Mouse (Mus musculus) lung, embryonic 15.5 days (tissue): ENCODE measurements at regions not wholly inside any gene's neighbourhood (a gene's known extent, or its start where the extent isn't known, plus 50 kb on each side); places are given as distances from the start of the nearest gene placed in this dataset.
A peak's percentile ranks its signal among the peaks of the same experiment; 100 is the strongest.

Experiments
- ATAC-seq: fragments of 200-750 bp; cut with Nextera tagmentation; 2 replicates; pipeline ENCODE4 v1.8.0; 2017; ENCODE audit warnings: moderate number of reproducible peaks, borderline replicate concordance; ENCODE audit not compliant: low FRiP score, low TSS enrichment; ENCODE audit errors: extremely low read depth
- H3K27ac ChIP-seq: fragments of 300-500 bp; sonication (generic); 2 replicates; pipeline ENCODE4 v1.5.1; 2015; ENCODE audit warnings: moderate library complexity, mild to moderate bottlenecking, inconsistent platforms
- H3K27me3 ChIP-seq: fragments of 300-500 bp; sonication (generic); 2 replicates; pipeline ENCODE4 v1.6.1; 2015; ENCODE audit warnings: inconsistent platforms
- H3K36me3 ChIP-seq: fragments of 300-500 bp; sonication (generic); 2 replicates; pipeline ENCODE4 v1.6.1; 2015; ENCODE audit warnings: inconsistent platforms
- H3K4me1 ChIP-seq: fragments of 300-500 bp; sonication (generic); 2 replicates; pipeline ENCODE4 v1.6.1; 2015; ENCODE audit warnings: inconsistent platforms
- H3K4me2 ChIP-seq: fragments of 300-500 bp; sonication (generic); 2 replicates; pipeline ENCODE4 v1.6.1; 2015; ENCODE audit warnings: inconsistent platforms, mild to moderate bottlenecking, moderate library complexity
- H3K4me3 ChIP-seq: fragments of 300-500 bp; sonication (generic); 2 replicates; pipeline ENCODE4 v1.5.1; 2015; ENCODE audit warnings: mild to moderate bottlenecking, inconsistent platforms
- H3K9ac ChIP-seq: fragments of 300-500 bp; sonication (generic); 2 replicates; pipeline ENCODE4 v1.6.1; 2015; ENCODE audit warnings: inconsistent platforms
- H3K9me3 ChIP-seq: fragments of 300-500 bp; sonication (generic); 2 replicates; pipeline ENCODE4 v1.6.1; 2016; ENCODE audit warnings: inconsistent platforms
- WGBS: fragments of 180-500 bp; shearing (Covaris S2); methylation state at CpG from one replicate; pipeline ENCODE4 v1.1.7; 2015; 5-methylcytosine and 5-hydroxymethylcytosine counted together

DNA sequence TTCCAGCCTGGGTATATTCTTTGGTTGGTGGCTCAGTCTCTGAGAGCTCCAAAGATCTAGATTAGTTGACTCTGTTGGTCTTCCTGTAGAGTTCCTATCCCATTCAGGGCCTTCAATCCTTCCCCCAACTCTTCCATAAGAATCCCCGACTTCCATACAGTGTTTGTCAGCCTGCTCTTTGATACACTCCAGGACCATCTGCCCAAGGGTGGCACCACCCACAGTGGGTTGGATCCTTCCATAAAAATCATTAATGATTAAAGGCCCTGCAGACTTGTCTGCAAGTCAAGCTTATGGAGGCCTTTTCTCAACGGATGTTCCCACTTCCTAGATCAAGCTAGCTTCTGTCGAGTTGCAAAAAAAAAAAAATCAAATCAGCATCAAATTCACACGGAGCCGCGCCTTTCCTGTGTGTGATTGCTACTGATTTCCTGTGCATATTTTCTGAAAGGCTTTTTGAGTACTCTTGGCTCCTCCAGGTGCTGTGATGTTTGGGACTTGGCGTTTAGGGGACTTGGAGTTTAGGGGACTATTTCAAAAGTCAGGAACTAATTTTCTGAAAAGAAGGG is 171.3 kb upstream of the Gm9833 start:
- H3K4me1 ChIP-seq = no peaks in the 10 kb centered on the region
- H3K27ac ChIP-seq = no peak overlapping the region
- 74% methylated on average over 7 of the region's 7 CpGs for WGBS
- no peak overlapping the region for H3K9ac ChIP-seq
- no peaks in the 10 kb centered on the region for H3K9me3 ChIP-seq
- no peaks in the 10 kb centered on the region for H3K27me3 ChIP-seq
- H3K4me3 ChIP-seq = no peak overlapping the region
- no peak overlapping the region for H3K4me2 ChIP-seq
- no peaks in the 10 kb centered on the region for H3K36me3 ChIP-seq
- no peak for ATAC-seq

DNA sequence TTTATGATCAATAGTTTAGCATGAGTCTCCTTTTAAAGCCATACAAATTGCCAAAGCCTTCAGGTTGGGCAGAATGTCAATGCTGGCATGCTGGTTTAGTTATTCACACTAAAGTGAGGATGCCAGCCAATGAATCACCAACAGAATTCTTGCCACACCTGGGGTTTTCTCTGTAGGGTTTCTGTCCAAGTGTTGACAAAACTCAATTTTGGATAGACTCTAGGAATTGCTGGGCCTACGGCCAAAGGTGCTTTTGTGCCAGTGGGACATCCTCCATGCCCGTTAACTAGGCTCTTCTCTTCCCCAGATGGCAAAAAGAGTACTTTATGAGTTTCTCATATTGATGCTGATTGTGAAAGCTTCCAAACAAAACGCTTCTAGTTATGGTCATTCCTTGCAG is 167.6 kb upstream of the Gm9833 start:
- WGBS = 77% methylated on average over 3 of the region's 3 CpGs
- H3K27me3 ChIP-seq = no peaks in the 10 kb centered on the region
- no peaks in the 10 kb centered on the region for H3K9me3 ChIP-seq
- ATAC-seq = no peak
- H3K27ac ChIP-seq = no peak overlapping the region
- no peak overlapping the region for H3K4me2 ChIP-seq
- no peaks in the 10 kb centered on the region for H3K4me1 ChIP-seq
- no peaks in the 10 kb centered on the region for H3K36me3 ChIP-seq
- no peak overlapping the region for H3K4me3 ChIP-seq
- H3K9ac ChIP-seq = no peak overlapping the region

DNA sequence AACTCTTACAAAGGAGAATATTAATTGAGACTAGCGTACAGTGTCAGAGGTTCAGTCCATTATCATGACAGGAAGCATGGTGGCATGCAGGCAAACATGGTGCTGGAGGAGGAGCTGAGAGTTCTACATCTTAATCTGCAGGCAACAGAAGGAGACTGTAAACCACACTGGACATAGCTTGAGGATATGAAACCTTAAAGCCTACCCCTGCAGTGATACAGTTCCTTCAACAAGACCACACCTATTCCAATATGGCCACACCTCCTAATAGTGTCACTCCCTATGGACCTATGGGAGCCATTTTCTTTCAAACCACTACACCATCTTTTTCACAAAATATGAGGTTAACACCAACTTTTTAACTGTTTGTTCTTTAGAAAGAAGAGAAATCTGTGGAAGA is 166.2 kb upstream of the Gm9833 start:
- no peak overlapping the region for H3K9ac ChIP-seq
- no peaks in the 10 kb centered on the region for H3K36me3 ChIP-seq
- no peaks in the 10 kb centered on the region for H3K27me3 ChIP-seq
- H3K4me1 ChIP-seq = no peaks in the 10 kb centered on the region
- H3K4me3 ChIP-seq = no peak overlapping the region
- ATAC-seq = no peak
- no peaks in the 10 kb centered on the region for H3K9me3 ChIP-seq
- H3K4me2 ChIP-seq = no peak overlapping the region
- 85% methylated on average over 1 of the region's 1 CpGs for WGBS
- H3K27ac ChIP-seq = no peak overlapping the region

DNA sequence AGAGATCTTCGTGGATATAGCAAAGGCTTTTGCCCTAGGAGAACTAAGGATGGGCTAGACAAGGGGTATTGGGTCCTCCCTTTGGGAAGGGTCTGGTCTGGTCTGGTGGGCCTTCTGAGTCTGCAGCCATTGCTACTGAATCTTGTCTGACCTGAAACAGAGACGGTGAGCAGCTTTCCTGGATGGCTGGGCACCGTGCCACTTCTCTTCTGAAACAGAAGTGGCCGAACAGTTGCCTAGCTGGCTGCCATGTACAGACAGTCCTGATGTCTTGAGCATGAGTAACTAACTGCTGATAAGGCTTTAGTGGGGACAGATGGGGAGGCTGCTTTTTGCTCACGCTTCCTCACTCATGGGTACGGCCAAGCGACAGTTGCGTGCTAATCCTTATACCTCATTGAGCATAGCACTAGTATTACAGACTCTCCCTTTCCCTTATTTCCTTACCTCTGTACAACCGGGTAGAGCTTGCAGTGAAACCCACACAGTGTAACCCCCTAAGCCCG is 165.3 kb upstream of the Gm9833 start:
- no peak for ATAC-seq
- Histone ChIP-seq H3K4me2 (no peak overlapping the region), H3K27ac (no peak overlapping the region), H3K4me3 (no peak overlapping the region), H3K9me3 (no peaks in the 10 kb centered on the region), H3K4me1 (no peaks in the 10 kb centered on the region), H3K27me3 (no peaks in the 10 kb centered on the region), H3K9ac (no peak overlapping the region), H3K36me3 (no peaks in the 10 kb centered on the region)
- 79% methylated on average over 10 of the region's 10 CpGs for WGBS

DNA sequence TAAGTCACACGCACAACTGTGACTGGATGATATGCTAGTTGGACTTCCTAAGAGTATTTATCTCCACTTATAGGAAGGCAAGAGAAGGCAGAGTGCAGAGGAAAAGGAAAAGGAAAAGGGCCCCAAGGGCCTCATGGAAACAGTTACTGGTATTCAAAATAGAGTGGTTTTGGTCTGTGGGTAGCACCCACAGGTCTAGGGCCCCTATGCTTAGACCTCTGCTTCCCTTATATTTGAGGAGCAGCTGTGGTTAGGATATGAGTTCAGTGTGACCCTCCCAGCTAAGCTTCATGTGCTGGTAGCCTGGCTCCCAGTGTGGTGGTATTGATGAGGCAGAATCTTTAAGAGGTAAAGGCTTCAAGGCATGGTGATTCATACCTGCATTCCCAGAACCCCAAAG is 163.3 kb upstream of the Gm9833 start:
- no peak overlapping the region for H3K4me2 ChIP-seq
- ATAC-seq = no peak
- 87% methylated on average over 1 of the region's 1 CpGs for WGBS

DNA sequence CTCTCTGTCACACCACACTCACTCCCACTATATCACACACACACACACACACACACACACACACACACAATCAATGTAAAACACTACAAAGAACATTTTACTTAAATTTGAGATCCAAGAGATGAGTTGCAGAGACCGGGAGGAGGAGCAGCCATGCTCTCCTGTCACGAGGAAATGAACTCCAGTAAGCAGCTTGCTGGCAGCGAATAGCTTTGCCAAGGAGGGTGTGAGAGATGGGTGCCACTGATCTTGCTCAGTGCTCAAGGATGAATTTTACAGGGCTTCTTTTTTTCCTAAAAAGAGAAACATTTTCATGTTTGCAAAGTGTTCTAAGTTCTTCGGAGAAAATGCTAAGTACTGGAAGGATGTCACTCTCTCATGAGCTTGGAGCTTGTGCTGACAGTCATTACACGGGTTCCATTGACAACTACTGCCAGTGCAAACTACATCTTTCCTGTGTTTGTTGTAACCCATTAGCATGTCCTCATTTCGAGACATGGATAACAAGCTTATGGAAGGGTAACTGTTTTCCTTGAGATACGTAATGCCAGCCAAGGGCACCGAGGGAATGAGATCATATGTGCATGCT is 151.0 kb upstream of the Gm9833 start:
- H3K4me3 ChIP-seq = no peak overlapping the region
- H3K27me3 ChIP-seq = no peaks in the 10 kb centered on the region
- H3K9me3 ChIP-seq = no peaks in the 10 kb centered on the region
- H3K4me1 ChIP-seq = no peaks in the 10 kb centered on the region
- no peak overlapping the region for H3K27ac ChIP-seq
- no peaks in the 10 kb centered on the region for H3K36me3 ChIP-seq
- ATAC-seq = no peak
- no peak overlapping the region for H3K9ac ChIP-seq
- no peak overlapping the region for H3K4me2 ChIP-seq
- WGBS = 58% methylated on average over 8 of the region's 8 CpGs

More for the DNA sequence above, 163.3 kb upstream of the Gm9833 start:
- Histone ChIP-seq H3K4me3 (no peak overlapping the region), H3K27me3 (no peaks in the 10 kb centered on the region), H3K9ac (no peak overlapping the region), H3K4me1 (no peaks in the 10 kb centered on the region), H3K9me3 (no peaks in the 10 kb centered on the region), H3K27ac (no peak overlapping the region), H3K36me3 (no peaks in the 10 kb centered on the region)

DNA sequence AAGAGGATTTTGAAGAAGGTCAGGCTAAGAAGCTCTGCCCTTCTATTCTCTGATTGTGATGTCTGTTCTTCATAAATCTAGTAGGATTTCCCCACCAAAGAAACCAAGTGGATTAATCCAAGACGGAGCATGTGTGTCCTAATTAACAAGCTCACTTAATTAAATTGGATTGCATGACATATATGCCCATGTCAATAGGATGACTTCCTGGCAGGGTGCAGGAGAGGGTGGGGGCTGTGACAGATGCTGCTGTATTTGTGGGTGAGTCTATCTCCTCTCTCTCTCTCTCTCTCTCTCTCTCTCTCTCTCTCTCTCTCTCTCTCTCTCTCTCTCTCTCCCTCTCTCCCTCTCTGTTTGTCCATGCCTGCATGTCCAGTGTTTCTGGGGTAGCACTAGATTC is 149.3 kb upstream of the Gm9833 start:
- Histone ChIP-seq H3K36me3 (no peaks in the 10 kb centered on the region), H3K9ac (no peak overlapping the region), H3K4me3 (no peak overlapping the region), H3K9me3 (no peaks in the 10 kb centered on the region), H3K27me3 (0 out of 2 replicates have a peak, but pooled peaks cover 10% of the 10 kb centered on the region), H3K4me1 (no peaks in the 10 kb centered on the region), H3K4me2 (no peak overlapping the region), H3K27ac (no peak overlapping the region)
- ATAC-seq = no peak
- WGBS = 78% methylated on average over 1 of the region's 1 CpGs

DNA sequence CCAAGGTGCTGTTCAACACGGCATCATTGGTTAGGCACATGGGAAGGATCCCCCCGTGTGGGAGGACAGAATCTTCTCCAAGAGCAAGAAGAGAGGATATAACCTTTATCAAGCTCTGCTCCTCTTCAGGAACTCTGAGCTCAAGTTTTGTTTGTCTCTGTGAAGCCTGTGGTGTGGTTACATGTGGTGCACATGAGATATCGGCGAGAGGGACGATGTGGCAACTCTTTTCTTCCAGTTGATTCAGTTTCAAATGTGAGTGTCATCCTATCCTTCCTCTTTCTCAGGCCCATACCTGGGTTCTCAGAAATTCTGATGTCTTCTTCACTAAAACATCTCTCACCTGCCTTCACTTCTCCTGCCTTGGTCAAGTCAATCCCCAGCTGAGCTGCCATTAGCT is 145.3 kb upstream of the Gm9833 start:
- ATAC-seq = no peak
- Histone ChIP-seq H3K9ac (no peak overlapping the region), H3K27ac (no peak overlapping the region), H3K36me3 (no peaks in the 10 kb centered on the region), H3K4me1 (no peaks in the 10 kb centered on the region), H3K9me3 (no peaks in the 10 kb centered on the region), H3K4me3 (no peak overlapping the region), H3K4me2 (no peak overlapping the region), H3K27me3 (0 out of 2 replicates have a peak, but pooled peaks cover 10% of the 10 kb centered on the region)
- 92% methylated on average over 5 of the region's 5 CpGs for WGBS

DNA sequence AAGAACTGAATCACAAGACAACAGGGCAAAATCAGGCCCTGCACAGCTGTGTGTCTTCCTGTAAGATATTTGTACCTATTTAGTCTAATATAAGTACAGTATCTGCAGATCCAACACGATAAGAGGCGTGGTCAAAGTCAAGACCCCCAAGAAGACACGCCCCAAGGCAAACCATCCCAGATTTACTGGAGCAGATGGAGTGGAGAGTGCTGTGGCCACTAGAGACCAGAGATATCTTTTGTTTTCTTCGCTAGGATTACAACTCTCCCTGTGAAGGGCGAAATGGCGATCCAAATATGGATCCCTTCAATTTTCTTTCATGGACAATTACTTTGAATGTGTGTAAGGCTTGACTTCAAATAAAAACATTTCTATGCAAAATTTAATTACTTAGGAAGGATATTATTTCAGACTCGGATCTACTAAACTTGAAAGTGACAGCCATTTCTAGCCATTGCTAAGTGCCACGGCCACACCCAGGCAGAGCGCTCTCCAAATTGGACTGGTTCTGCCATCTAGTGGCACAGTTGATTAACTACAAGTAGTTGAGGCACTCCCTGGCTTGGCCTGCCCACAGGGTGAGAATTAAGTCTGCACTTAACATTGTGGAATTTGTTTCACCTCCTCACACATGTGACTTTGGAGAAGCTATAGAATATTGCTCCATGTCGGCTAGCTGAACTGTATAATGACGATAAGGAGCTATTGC is 140.4 kb upstream of the Gm9833 start:
- 49% methylated on average over 11 of the region's 11 CpGs for WGBS
- ATAC-seq = peak; percentile 77; the same call in 1 of the 2 replicates

DNA sequence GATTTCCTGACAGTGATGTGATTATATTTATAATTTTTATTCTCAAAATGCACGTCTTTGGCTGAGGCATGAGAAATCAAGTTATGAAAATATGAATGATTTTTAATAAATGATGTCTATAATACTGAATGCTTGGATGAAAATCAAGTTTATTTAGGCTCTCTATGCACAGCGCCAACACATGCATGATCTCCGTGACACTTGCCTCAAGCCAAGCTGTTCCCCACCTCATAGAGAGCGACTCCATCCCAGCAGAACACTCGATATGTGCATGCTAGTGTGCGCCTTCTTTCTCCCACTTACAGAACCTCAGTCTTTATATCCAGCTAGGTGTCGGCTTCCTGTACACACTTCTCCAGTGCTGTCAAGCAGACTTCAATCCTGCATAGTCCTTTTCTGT is 139.8 kb upstream of the Gm9833 start:
- ATAC-seq = no peak
- no peak overlapping the region for H3K4me2 ChIP-seq
- H3K4me1 ChIP-seq = no peaks in the 10 kb centered on the region
- no peak overlapping the region for H3K27ac ChIP-seq
- H3K4me3 ChIP-seq = no peak overlapping the region
- no peak overlapping the region for H3K9ac ChIP-seq
- 61% methylated on average over 7 of the region's 7 CpGs for WGBS
- no peaks in the 10 kb centered on the region for H3K36me3 ChIP-seq
- H3K9me3 ChIP-seq = no peaks in the 10 kb centered on the region
- H3K27me3 ChIP-seq = 0 out of 2 replicates have a peak, but pooled peaks cover 4% of the 10 kb centered on the region

More for the DNA sequence above, 140.4 kb upstream of the Gm9833 start:
- Histone ChIP-seq H3K9ac (no peak overlapping the region), H3K27ac (no peak overlapping the region), H3K4me1 (no peaks in the 10 kb centered on the region), H3K9me3 (no peaks in the 10 kb centered on the region), H3K27me3 (0 out of 2 replicates have a peak, but pooled peaks cover 5% of the 10 kb centered on the region), H3K4me3 (no peak overlapping the region), H3K4me2 (no peak overlapping the region), H3K36me3 (no peaks in the 10 kb centered on the region)

DNA sequence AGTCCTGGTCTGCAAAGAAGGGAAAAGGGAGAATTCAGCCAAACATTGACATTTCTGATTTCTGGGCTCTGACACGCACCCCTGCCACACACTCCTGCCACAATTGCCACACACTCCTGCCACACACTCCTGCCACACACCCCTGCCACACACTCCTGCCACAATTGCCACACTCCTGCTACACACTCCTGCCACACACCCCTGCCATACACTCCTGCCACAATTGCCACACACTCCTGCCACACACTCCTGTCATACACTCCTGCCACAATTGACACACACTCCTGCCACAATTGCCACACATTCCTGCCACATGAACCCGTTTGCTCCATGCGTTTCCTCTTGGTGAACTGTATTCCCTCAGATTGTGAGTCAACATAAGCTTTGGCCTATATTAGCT is 130.0 kb upstream of the Gm9833 start:
- Histone ChIP-seq H3K27ac (no peak overlapping the region), H3K36me3 (no peaks in the 10 kb centered on the region), H3K4me2 (no peak overlapping the region), H3K4me3 (no peak overlapping the region), H3K9ac (no peak overlapping the region), H3K27me3 (no peaks in the 10 kb centered on the region; the same call in 1 of the 2 replicates), H3K4me1 (no peaks in the 10 kb centered on the region), H3K9me3 (no peaks in the 10 kb centered on the region)
- ATAC-seq = no peak
- 77% methylated on average over 3 of the region's 3 CpGs for WGBS
